In the genomic region with DNA sequence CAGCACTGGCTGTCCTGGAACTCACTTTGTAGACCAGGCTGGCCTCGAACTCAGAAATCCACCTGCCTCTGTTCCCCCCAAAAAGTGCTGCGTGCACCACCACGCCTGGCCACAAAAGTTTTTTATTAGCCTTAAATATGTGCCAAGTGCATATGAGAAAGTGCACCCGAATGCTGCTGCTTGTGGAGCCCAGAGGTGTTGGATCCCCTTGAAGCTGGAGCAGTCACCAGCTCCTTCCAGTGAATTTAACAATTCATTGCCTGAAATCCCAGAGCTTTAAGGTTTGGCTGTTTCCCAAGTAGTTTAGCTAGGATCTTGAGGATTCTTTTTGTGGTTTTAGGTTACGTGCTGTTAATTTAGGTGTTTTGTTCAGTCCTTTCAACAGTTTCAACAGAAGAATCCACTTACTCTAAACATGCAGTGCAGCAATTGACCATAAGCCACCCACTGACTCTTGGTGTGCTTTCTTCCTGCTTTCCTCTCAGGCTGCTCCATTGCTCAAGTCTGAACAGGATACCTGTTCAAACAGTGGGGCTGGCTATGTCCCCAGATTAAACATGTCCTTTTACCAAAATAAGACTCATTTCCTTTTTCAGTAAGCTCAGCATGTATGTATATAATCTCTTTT, we compare ENCODE assay signal across 15 mouse cellular contexts. TPM values are rescaled to one million over a fixed set of nuclear protein-coding genes. Genes with fewer than 3 reads are reported as not detected.
A peak's percentile ranks its signal among the peaks of the same experiment; 100 is the strongest.
DNase-seq lines count a peak whose midpoint lies in the region; ATAC-seq and TF ChIP-seq lines count a peak whose summit lies in the region.
"Had no signal": no experiment of that assay in that cellular context is flagged by ENCODE, and none has a peak within 500 bp of the region (broad histone marks: within the 10 kb centered on the region; RNA-seq: fewer than 3 reads in every experiment).

No protein-coding gene starts in this region.

- H3K4me1 ChIP-seq in limb, embryonic 13.5 days, result peaks cover 35% of the 10 kb centered on the region
- H3K4me1 ChIP-seq in limb, embryonic 10.5 days, result peaks cover 5% of the 10 kb centered on the region
- H3K4me1 ChIP-seq in ES-Bruce4 (ENCODE audit: control insufficient read depth, insufficient read depth, low read length), result peaks cover 3% of the 10 kb centered on the region
- no peaks in the 10 kb centered on the region for H3K4me1 ChIP-seq in intestine, postnatal 0 days (replicated peaks; ENCODE audit: control insufficient read depth, insufficient read depth, low read length)

- DNase-seq in limb, embryonic 10.5 days (ENCODE audit: low spot score), result no peak
- DNase-seq in 3T3-L1 (ENCODE audit: low read depth, low spot score), result peak; percentile 34
- DNase-seq in B cell, adult 2 months, result no peak
- DNase-seq in layer of hippocampus, postnatal 25 days (ENCODE audit: extremely low spot score in 1 of 2, low spot score in 1 of 2), result no peak
- DNase-seq: adrenal gland, postnatal 14 days; cerebellum, postnatal 25 days; forebrain, postnatal 0 days; heart, postnatal 36 days; kidney, postnatal 14 days had no signal

- H3K4me2 ChIP-seq in limb, embryonic 13.5 days (replicated peaks), result no peak overlapping the region
- no peak overlapping the region for H3K4me2 ChIP-seq in intestine, postnatal 0 days (replicated peaks; ENCODE audit: low read depth)
- H3K4me2 ChIP-seq: neural tube, embryonic 13.5 days had no signal

- no peaks in the 10 kb centered on the region for H3K27me3 ChIP-seq in limb, embryonic 13.5 days
- H3K27me3 ChIP-seq in limb, embryonic 10.5 days (ENCODE audit: low read depth, poor library complexity, severe bottlenecking), result no peaks in the 10 kb centered on the region
- H3K27me3 ChIP-seq in ES-Bruce4 (ENCODE audit: control insufficient read depth, insufficient read depth, low read length, poor library complexity, severe bottlenecking), result no peaks in the 10 kb centered on the region
- H3K27me3 ChIP-seq in intestine, postnatal 0 days (replicated peaks; ENCODE audit: control insufficient read depth, insufficient read depth, low read length), result no peaks in the 10 kb centered on the region
- H3K27me3 ChIP-seq: neural tube, embryonic 13.5 days had no signal

- H3K9me3 ChIP-seq in limb, embryonic 13.5 days, result no peaks in the 10 kb centered on the region
- no peaks in the 10 kb centered on the region for H3K9me3 ChIP-seq in limb, embryonic 10.5 days (replicated peaks)
- H3K9me3 ChIP-seq in ES-Bruce4 (replicated peaks; ENCODE audit: control insufficient read depth, insufficient read depth, low read length, poor library complexity, severe bottlenecking), result no peaks in the 10 kb centered on the region
- H3K9me3 ChIP-seq in intestine, postnatal 0 days (ENCODE audit: control insufficient read depth), result no peaks in the 10 kb centered on the region
- H3K9me3 ChIP-seq: neural tube, embryonic 13.5 days had no signal

- TF ChIP-seq POLR2A in ES-Bruce4 (IDR thresholded peaks at IDR 0.05; ENCODE audit: insufficient read depth, low read length), result no peak

- 35% methylated on average over 5 of the region's 5 CpGs for WGBS in limb, embryonic 13.5 days
- WGBS in limb, embryonic 10.5 days, result 83% methylated on average over 5 of the region's 5 CpGs
- 80% methylated on average over 5 of the region's 5 CpGs for WGBS in intestine, postnatal 0 days

- H3K27ac ChIP-seq in limb, embryonic 13.5 days, result peak overlapping the region; percentile 39; the same call in 1 of the 2 replicates
- no peak overlapping the region for H3K27ac ChIP-seq in limb, embryonic 10.5 days
- no peak overlapping the region for H3K27ac ChIP-seq in ES-Bruce4 (ENCODE audit: insufficient read depth, low read length)
- no peak overlapping the region for H3K27ac ChIP-seq in intestine, postnatal 0 days (ENCODE audit: low read depth, low read length)
- H3K27ac ChIP-seq: macrophage; neural tube, embryonic 13.5 days had no signal

- peak; percentile 54; the same call in 1 of the 2 replicates for ATAC-seq in limb, embryonic 13.5 days (ENCODE audit: low FRiP score, low read depth)
- ATAC-seq in inflammation-experienced regulatory T-cells, adult 6 months, result peak; percentile 42
- ATAC-seq in intestine, postnatal 0 days, result no peak
- ATAC-seq: forebrain, postnatal 0 days had no signal

- no peak overlapping the region for H3K9ac ChIP-seq in limb, embryonic 13.5 days
- H3K9ac ChIP-seq in ES-Bruce4 (ENCODE audit: low read depth, poor library complexity, severe bottlenecking), result 0 out of 2 replicates have a peak overlapping the region, but pooled peaks have one; percentile 29
- no peak overlapping the region for H3K9ac ChIP-seq in intestine, postnatal 0 days (ENCODE audit: low read depth, low read length)
- H3K9ac ChIP-seq: forebrain, postnatal 0 days; neural tube, embryonic 13.5 days had no signal

- H3K4me3 ChIP-seq in limb, embryonic 13.5 days, result no peak overlapping the region
- no peak overlapping the region for H3K4me3 ChIP-seq in limb, embryonic 10.5 days
- H3K4me3 ChIP-seq in ES-Bruce4 (ENCODE audit: low read depth, low read length), result no peak overlapping the region
- no peak overlapping the region for H3K4me3 ChIP-seq in intestine, postnatal 0 days (ENCODE audit: low read depth, low read length)
- H3K4me3 ChIP-seq: neural tube, embryonic 13.5 days had no signal

- H3K36me3 ChIP-seq in limb, embryonic 13.5 days, result peaks cover 7% of the 10 kb centered on the region
- H3K36me3 ChIP-seq in limb, embryonic 10.5 days, result peaks cover 15% of the 10 kb centered on the region
- peaks cover 4% of the 10 kb centered on the region; the same call in 1 of the 2 replicates for H3K36me3 ChIP-seq in ES-Bruce4 (ENCODE audit: control insufficient read depth, insufficient read depth, low read length, poor library complexity, severe bottlenecking)
- H3K36me3 ChIP-seq in intestine, postnatal 0 days (ENCODE audit: control insufficient read depth, insufficient read depth), result no peaks in the 10 kb centered on the region

- TF ChIP-seq EP300 in ES-Bruce4 (IDR thresholded peaks at IDR 0.05; ENCODE audit: insufficient read depth, low read depth, low read length), result no peak

- TF ChIP-seq CTCF in ES-Bruce4 (IDR thresholded peaks at IDR 0.05; ENCODE audit: low read depth, low read length), result no peak
- TF ChIP-seq CTCF in intestine, postnatal 0 days (IDR thresholded peaks at IDR 0.05; ENCODE audit: low read depth), result no peak

RNA-seq across cellular contexts. Expression of a gene that starts 11.7 kb away (rescaled TPM):
- 333 and 339 TPM in 2 replicates for polyA plus RNA-seq in limb, embryonic 13.5 days (2015; fragmentation: Nextera tagmentation; extraction: Ambion mirVana)
- polyA plus RNA-seq in limb, embryonic 10.5 days (2016; fragmentation: Nextera tagmentation; extraction: Ambion mirVana), result 432 and 466 TPM in 2 replicates
- 280 and 301 TPM in 2 replicates for polyA plus RNA-seq in ES-Bruce4 (2011; ENCODE audit: insufficient read depth, insufficient read length, low read depth, missing spikeins)
- 100 to 1,000 TPM; 280 to 438 (median 366) TPM for polyA plus RNA-seq in inflammation-experienced regulatory T-cells, adult 6 months (2017; shearing (Covaris generic))
- 154 and 167 TPM in 2 replicates for polyA plus RNA-seq in intestine, postnatal 0 days (2015; fragmentation: Nextera tagmentation; extraction: Ambion mirVana)
- total RNA-seq in layer of hippocampus, postnatal 25 days (2021), result 100 to 1,000 TPM; 186 to 197 TPM

RNA-seq across cellular contexts. Expression of a gene that starts 24.9 kb away (rescaled TPM):
- polyA plus RNA-seq in limb, embryonic 13.5 days (2015; fragmentation: Nextera tagmentation; extraction: Ambion mirVana), result 311 and 329 TPM in 2 replicates
- polyA plus RNA-seq in limb, embryonic 10.5 days (2016; fragmentation: Nextera tagmentation; extraction: Ambion mirVana), result 356 and 383 TPM in 2 replicates
- 238 and 240 TPM in 2 replicates for polyA plus RNA-seq in ES-Bruce4 (2011; ENCODE audit: insufficient read depth, insufficient read length, low read depth, missing spikeins)
- 100 to 1,000 TPM; 164 to 240 (median 184) TPM for polyA plus RNA-seq in inflammation-experienced regulatory T-cells, adult 6 months (2017; shearing (Covaris generic))
- polyA plus RNA-seq in intestine, postnatal 0 days (2015; fragmentation: Nextera tagmentation; extraction: Ambion mirVana), result 221 and 233 TPM in 2 replicates
- 10 to 100 TPM; 77.2 to 77.9 TPM for total RNA-seq in layer of hippocampus, postnatal 25 days (2021)

RNA-seq across cellular contexts. Expression of a gene that starts 37.3 kb away (rescaled TPM):
- polyA plus RNA-seq in limb, embryonic 13.5 days (2015; fragmentation: Nextera tagmentation; extraction: Ambion mirVana), result 92.0 and 98.6 TPM in 2 replicates
- polyA plus RNA-seq in limb, embryonic 10.5 days (2016; fragmentation: Nextera tagmentation; extraction: Ambion mirVana), result 76.0 and 78.7 TPM in 2 replicates
- 128 and 133 TPM in 2 replicates for polyA plus RNA-seq in ES-Bruce4 (2011; ENCODE audit: insufficient read depth, insufficient read length, low read depth, missing spikeins)
- polyA plus RNA-seq in inflammation-experienced regulatory T-cells, adult 6 months (2017; shearing (Covaris generic)), result 10 to 100 TPM in 2 of 3 experiments, 1 to 10 TPM in 1; 9.7 to 17.0 (median 12.9) TPM
- 105 and 107 TPM in 2 replicates for polyA plus RNA-seq in intestine, postnatal 0 days (2015; fragmentation: Nextera tagmentation; extraction: Ambion mirVana)
- 10 to 100 TPM; 84.4 to 90.5 TPM for total RNA-seq in layer of hippocampus, postnatal 25 days (2021)
